Mouse (Mus musculus) CH12.LX (cell line): ENCODE measurements around the gene Gm498.

Source experiments
- CTCF ChIP-seq, 2 experiments: IDR thresholded peaks in 1 of 2; conservative IDR thresholded peaks in 1 of 2; 2 replicates each; pipeline ENCODE4 v1.5.1; 2011 to 2012; ENCODE audit warnings: low read depth in 2 of 2, low read length in 2 of 2, improper control_type of control experiment in 1 of 2, inconsistent platforms in 1 of 2, mild to moderate bottlenecking in 1 of 2, moderate library complexity in 1 of 2
- E2F4 ChIP-seq: IDR thresholded peaks from 2 replicates; pipeline ENCODE4 v1.6.1; 2011; ENCODE audit warnings: low read depth, low read length, improper control_type of control experiment; ENCODE audit not compliant: insufficient replicate concordance
- ELF1 ChIP-seq: IDR thresholded peaks from 2 replicates; pipeline ENCODE4 v1.6.1; 2014; ENCODE audit warnings: low read depth, mild to moderate bottlenecking, inconsistent platforms, low read length, improper control_type of control experiment
- EP300 ChIP-seq: IDR thresholded peaks from 2 replicates; pipeline ENCODE4 v1.6.1; 2011; ENCODE audit warnings: low read length, improper control_type of control experiment
- ETS1 ChIP-seq: conservative IDR thresholded peaks from 2 replicates; pipeline ENCODE4 v1.6.1; 2012; ENCODE audit warnings: low read depth, mild to moderate bottlenecking, inconsistent platforms, low read length, improper control_type of control experiment, moderate library complexity
- HCFC1 ChIP-seq: IDR thresholded peaks from 2 replicates; pipeline ENCODE4 v1.6.1; 2012; ENCODE audit warnings: low read depth, mild to moderate bottlenecking, inconsistent platforms, low read length, improper control_type of control experiment
- JUND ChIP-seq: conservative IDR thresholded peaks from 2 replicates; pipeline ENCODE4 v1.6.1; 2011; ENCODE audit warnings: low read depth, low read length, improper control_type of control experiment
- MAZ ChIP-seq: IDR thresholded peaks from 2 replicates; pipeline ENCODE4 v1.6.1; 2012; ENCODE audit warnings: low read depth, mild to moderate bottlenecking, inconsistent platforms, low read length, improper control_type of control experiment, moderate library complexity
- POLR2A ChIP-seq: IDR thresholded peaks from 2 replicates; pipeline ENCODE4 v1.6.1; 2011; ENCODE audit warnings: low read depth, mild to moderate bottlenecking, improper control_type of control experiment, low read length
- SMC3 ChIP-seq: IDR thresholded peaks from 2 replicates; pipeline ENCODE4 v1.6.1; 2011; ENCODE audit warnings: low read depth, low read length, improper control_type of control experiment
- ZKSCAN1 ChIP-seq: IDR thresholded peaks from 2 replicates; pipeline ENCODE4 v1.6.1; 2012; ENCODE audit warnings: low read depth, inconsistent platforms, low read length, improper control_type of control experiment, borderline replicate concordance

DNA sequence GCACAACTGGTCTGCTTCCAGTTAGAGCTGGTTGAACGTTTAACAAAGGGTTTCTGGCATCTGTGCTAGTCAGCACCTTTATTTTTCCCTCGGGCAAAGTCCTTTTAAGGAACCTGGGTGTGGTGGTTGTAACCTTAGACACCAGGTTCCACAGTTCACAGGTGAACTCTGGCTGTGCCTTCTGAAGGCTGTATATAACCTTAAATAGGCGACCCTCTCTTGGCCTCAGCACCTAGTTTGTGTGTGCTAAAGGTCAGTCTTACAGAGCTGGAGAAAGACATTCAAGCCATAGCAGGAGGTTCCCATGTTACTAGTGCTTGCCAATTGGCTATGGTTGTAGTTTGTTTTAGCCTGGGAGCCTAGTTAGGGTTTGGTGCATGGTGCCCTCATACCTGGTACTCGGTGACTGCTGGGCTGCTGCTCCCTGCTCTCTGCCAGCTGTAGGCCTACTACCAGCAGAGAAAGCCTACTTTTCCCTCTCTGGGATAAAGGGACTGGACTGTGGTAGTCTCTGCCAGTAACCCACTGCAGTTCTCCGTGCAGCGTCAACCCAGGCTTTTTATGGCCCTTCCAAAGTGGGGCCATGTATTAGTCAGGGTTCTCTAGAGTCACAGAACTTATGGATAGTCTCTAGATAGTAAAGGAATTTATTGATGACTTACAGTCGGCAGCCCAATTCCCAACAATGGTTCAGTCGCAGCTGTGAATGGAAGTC, 17.7 kb upstream of the Gm498 start:
- TF ChIP-seq POLR2A (no peak), SMC3 (no peak), CTCF (conservative IDR thresholded peaks at IDR 0.05 in 1 of 2, IDR thresholded peaks at IDR 0.05 in 1 of 2; ENCODE audit: low read depth in 2 of 2, low read length in 2 of 2) (no peak), EP300 (no peak), JUND (no peak), ELF1 (no peak), HCFC1 (no peak), ETS1 (no peak), E2F4 (no peak), MAZ (no peak), ZKSCAN1 (no peak)
